Mouse (Mus musculus) kidney, postnatal 4 days (tissue): ENCODE data around the gene Plekha4.
"Not testable (repeated sequence)": the region's sequence is repeated elsewhere in the genome, so short reads cannot be mapped to it uniquely, and the experiment has no call there.

Experiments used
- DNase-seq, 2 experiments: peaks; one replicate each; pipeline ENCODE4 v3.0.0; 2021; ENCODE audit warnings: mixed read lengths in 2 of 2

Gene Plekha4

GRCm38 (mm10) chr7:45509181-45509882 lies 16.8 kb upstream of the Plekha4 start:
- peak in 1 of 2 experiments; percentile 39 for DNase-seq

- DNase-seq = peak; percentile 93 to 96
These were observed 16.0 kb upstream of the Plekha4 start, which contains the start of gene Nucb1 for GRCm38 (mm10) chr7:45509912-45510787. Gene Nucb1, minus strand, starts transcription at chr7:45510406.

GRCm38 (mm10) chr7:45514411-45514810 lies 11.7 kb upstream of the Plekha4 start:
- DNase-seq = no peak

- peak in 1 of 2 experiments; percentile 26 for DNase-seq
These were observed 10.7 kb upstream of the Plekha4 start for GRCm38 (mm10) chr7:45515436-45515835.

GRCm38 (mm10) chr7:45516846-45517245 lies 9.3 kb upstream of the Plekha4 start:
- DNase-seq = not testable (repeated sequence)

- no peak for DNase-seq
These were observed 7.5 kb upstream of the Plekha4 start for GRCm38 (mm10) chr7:45518618-45519017.

- DNase-seq = no peak
These were observed 6.6 kb upstream of the Plekha4 start for GRCm38 (mm10) chr7:45519345-45520120.

GRCm38 (mm10) chr7:45520605-45521004 lies 5.5 kb upstream of the Plekha4 start:
- no peak for DNase-seq

GRCm38 (mm10) chr7:45521728-45522184 lies 4.4 kb upstream of the Plekha4 start:
- DNase-seq = peak; percentile 88 to 93

GRCm38 (mm10) chr7:45522194-45522752 lies 3.9 kb upstream of the Plekha4 start:
- DNase-seq = no peak

GRCm38 (mm10) chr7:45522957-45523676 lies 3.0 kb upstream of the Plekha4 start:
- peak in 1 of 2 experiments; percentile 34 for DNase-seq

GRCm38 (mm10) chr7:45523678-45524170 lies 2.4 kb upstream of the Plekha4 start:
- DNase-seq = no peak

GRCm38 (mm10) chr7:45524841-45525621 lies 1.1 kb upstream of the Plekha4 start:
- DNase-seq = peak in 1 of 2 experiments; percentile 43

GRCm38 (mm10) chr7:45526474-45527120 lies 467 bp downstream of the Plekha4 start:
- no peak for DNase-seq

- DNase-seq = not testable (repeated sequence)
These were observed 1.0 kb downstream of the Plekha4 start for GRCm38 (mm10) chr7:45527169-45527568.

- peak; percentile 65 to 74 for DNase-seq
These were observed 3.3 kb downstream of the Plekha4 start for GRCm38 (mm10) chr7:45529461-45529860.

GRCm38 (mm10) chr7:45530643-45531042 lies 4.5 kb downstream of the Plekha4 start:
- peak in 1 of 2 experiments; percentile 68 for DNase-seq

- DNase-seq = no peak
These were observed 9.5 kb downstream of the Plekha4 start for GRCm38 (mm10) chr7:45535676-45536075.

- DNase-seq = no peak
These were observed 11.5 kb downstream of the Plekha4 start for GRCm38 (mm10) chr7:45537602-45538001.
